Mouse (Mus musculus): ENCODE data around the gene Cyfip2. TPM values are rescaled to one million over a fixed set of nuclear protein-coding genes. Genes with fewer than 3 reads are reported as not detected.

Gene Cyfip2
- polyA plus RNA-seq, 1 experiment from 2014 or later, result 15.3 TPM

- no peak for ATAC-seq
- no peak for TF ChIP-seq CTCF (IDR thresholded peaks at IDR 0.05)
- CTCF ChIA-PET, result interaction anchor here (1.8 kb wide), 1 partner anchor 16 kb away, joined by 4 read pairs; no protein-coding TSS in a partner anchor
- no peak for DNase-seq (ENCODE audit: low read depth, low spot score)
- POLR2A ChIA-PET, result no interaction called here
- in situ Hi-C loops (cut with MboI; ENCODE audit: low pct_unique_long_range_greater_than_20kb), result loop anchor here (25.0 kb wide), 1 partner anchor 1633 kb away; no protein-coding TSS in a partner anchor
- H3K27me3 ChIP-seq, result no peaks in the 10 kb centered on the region
Measured at GRCm38 (mm10) chr11:46220211-46220610, 92.4 kb downstream of the Cyfip2 start.

- POLR2A ChIA-PET, result no interaction called here
- DNase-seq (ENCODE audit: low read depth, low spot score) (no peak), ATAC-seq (no peak)
- no peak for TF ChIP-seq CTCF (IDR thresholded peaks at IDR 0.05)
- in situ Hi-C loops (cut with MboI; ENCODE audit: low pct_unique_long_range_greater_than_20kb), result loop anchor here (5.0 to 25.0 kb wide), 3 partner anchors 33 to 1632 kb away; partner anchors contain the start of genes Adam19 and Gm12166
- no peaks in the 10 kb centered on the region for H3K27me3 ChIP-seq
- CTCF ChIA-PET, result interaction anchor here (1.6 kb wide), 1 partner anchor 29 kb away, joined by 4 read pairs; no protein-coding TSS in a partner anchor
Measured at GRCm38 (mm10) chr11:46219380-46219779, 93.3 kb downstream of the Cyfip2 start.

- DNase-seq (ENCODE audit: low read depth, low spot score), result no peak
- in situ Hi-C loops (cut with MboI; ENCODE audit: low pct_unique_long_range_greater_than_20kb), result loop anchor here (5.0 to 25.0 kb wide), 3 partner anchors 34 to 1631 kb away; partner anchors contain the start of genes Adam19 and Gm12166
- ATAC-seq, result no peak
- H3K27me3 ChIP-seq, result no peaks in the 10 kb centered on the region
- CTCF ChIA-PET, result interaction anchor here (1.3 to 1.6 kb wide), 2 partner anchors 24 to 30 kb away, joined by 3 to 4 read pairs; no protein-coding TSS in a partner anchor
- POLR2A ChIA-PET, result no interaction called here
- TF ChIP-seq CTCF (IDR thresholded peaks at IDR 0.05), result no peak
Measured at GRCm38 (mm10) chr11:46218584-46218983, 94.1 kb downstream of the Cyfip2 start.

GRCm38 (mm10) chr11:46217686-46218085, 95.0 kb downstream of the Cyfip2 start:
- POLR2A ChIA-PET, result no interaction called here
- no peak for ATAC-seq
- in situ Hi-C loops (cut with MboI; ENCODE audit: low pct_unique_long_range_greater_than_20kb), result loop anchor here (5.0 to 25.0 kb wide), 3 partner anchors 35 to 1630 kb away; partner anchors contain the start of genes Adam19 and Gm12166

GRCm38 (mm10) chr11:46216669-46217068, 96.0 kb downstream of the Cyfip2 start:
- in situ Hi-C loops (cut with MboI; ENCODE audit: low pct_unique_long_range_greater_than_20kb), result loop anchor here (5.0 to 25.0 kb wide), 3 partner anchors 36 to 1629 kb away; partner anchors contain the start of genes Adam19 and Gm12166
- DNase-seq (ENCODE audit: low read depth, low spot score), result no peak
- ATAC-seq, result no peak
- H3K27me3 ChIP-seq, result no peaks in the 10 kb centered on the region
- POLR2A ChIA-PET, result no interaction called here
- TF ChIP-seq CTCF (IDR thresholded peaks at IDR 0.05), result peak; percentile 67
- CTCF ChIA-PET, result interaction anchor here (1.0 to 2.0 kb wide), 2 partner anchors 33 to 126 kb away, joined by 3 to 4 read pairs; no protein-coding TSS in a partner anchor

More at GRCm38 (mm10) chr11:46217686-46218085, 95.0 kb downstream of the Cyfip2 start:
- CTCF ChIA-PET, result interaction anchor here (0.7 to 1.3 kb wide), 3 partner anchors 12 to 28 kb away, joined by 3 to 5 read pairs (median 3); no protein-coding TSS in a partner anchor
- TF ChIP-seq CTCF (IDR thresholded peaks at IDR 0.05), result no peak
- no peak for DNase-seq (ENCODE audit: low read depth, low spot score)
- H3K27me3 ChIP-seq, result no peaks in the 10 kb centered on the region

- ChIA-PET CTCF (interaction anchor here (0.6 to 2.2 kb wide), 14 partner anchors 9 to 272 kb away, joined by 3 to 9 read pairs (median 3); no protein-coding TSS in a partner anchor), POLR2A (no interaction called here)
- DNase-seq (ENCODE audit: low read depth, low spot score) (no peak), ATAC-seq (peak; percentile 92)
- in situ Hi-C loops (cut with MboI; ENCODE audit: low pct_unique_long_range_greater_than_20kb), result loop anchor here (5.0 to 25.0 kb wide), 3 partner anchors 37 to 1628 kb away; partner anchors contain the start of genes Adam19 and Gm12166
- peak; percentile 91 for TF ChIP-seq CTCF (IDR thresholded peaks at IDR 0.05)
- H3K27me3 ChIP-seq, result no peaks in the 10 kb centered on the region
Measured at GRCm38 (mm10) chr11:46215354-46215753, 97.3 kb downstream of the Cyfip2 start.

GRCm38 (mm10) chr11:46214368-46215230, 98.1 kb downstream of the Cyfip2 start:
- CTCF ChIA-PET, result interaction anchor here (0.6 to 2.2 kb wide), 11 partner anchors 9 to 271 kb away, joined by 3 to 9 read pairs (median 4); no protein-coding TSS in a partner anchor
- no peaks in the 10 kb centered on the region for H3K27me3 ChIP-seq
- TF ChIP-seq CTCF (IDR thresholded peaks at IDR 0.05), result no peak
- DNase-seq (ENCODE audit: low read depth, low spot score), result no peak
- ATAC-seq, result no peak
- in situ Hi-C loops (cut with MboI; ENCODE audit: low pct_unique_long_range_greater_than_20kb), result loop anchor here (5.0 to 25.0 kb wide), 4 partner anchors 38 to 1627 kb away; partner anchors contain the start of genes Adam19 and Gm12166
- POLR2A ChIA-PET, result no interaction called here

- no peak for TF ChIP-seq CTCF (IDR thresholded peaks at IDR 0.05)
- ChIA-PET CTCF (interaction anchor here (1.8 to 2.2 kb wide), 2 partner anchors 10 to 171 kb away, joined by 4 to 9 read pairs; no protein-coding TSS in a partner anchor), POLR2A (no interaction called here)
- in situ Hi-C loops (cut with MboI; ENCODE audit: low pct_unique_long_range_greater_than_20kb), result loop anchor here (5.0 to 25.0 kb wide), 3 partner anchors 159 to 1627 kb away; partner anchors contain the start of genes Adam19 and Gm12166
- DNase-seq (ENCODE audit: low read depth, low spot score), result no peak
- H3K27me3 ChIP-seq, result no peaks in the 10 kb centered on the region
- ATAC-seq, result no peak
Measured at GRCm38 (mm10) chr11:46213844-46214243, 98.8 kb downstream of the Cyfip2 start.

- H3K27me3 ChIP-seq, result no peaks in the 10 kb centered on the region
- DNase-seq (ENCODE audit: low read depth, low spot score), result no peak
- ChIA-PET CTCF (interaction anchor here (1.7 to 1.9 kb wide), 2 partner anchors 11 to 43 kb away, joined by 4 to 6 read pairs; no protein-coding TSS in a partner anchor), POLR2A (no interaction called here)
- no peak for ATAC-seq
- in situ Hi-C loops (cut with MboI; ENCODE audit: low pct_unique_long_range_greater_than_20kb), result loop anchor here (5.0 to 25.0 kb wide), 3 partner anchors 157 to 1625 kb away; partner anchors contain the start of genes Adam19 and Gm12166
- no peak for TF ChIP-seq CTCF (IDR thresholded peaks at IDR 0.05)
Measured at GRCm38 (mm10) chr11:46211858-46212257, 100.8 kb downstream of the Cyfip2 start.

GRCm38 (mm10) chr11:46209884-46210283, 102.8 kb downstream of the Cyfip2 start:
- no peak for TF ChIP-seq CTCF (IDR thresholded peaks at IDR 0.05)
- in situ Hi-C loops (cut with MboI; ENCODE audit: low pct_unique_long_range_greater_than_20kb), result loop anchor here (5.0 to 25.0 kb wide), 4 partner anchors 155 to 1623 kb away; partner anchors contain the start of genes Adam19, Gm12166 and Thg1l
- ATAC-seq, result no peak
- no peak for DNase-seq (ENCODE audit: low read depth, low spot score)
- no peaks in the 10 kb centered on the region for H3K27me3 ChIP-seq
- ChIA-PET POLR2A (no interaction called here), CTCF (interaction anchor here (1.3 kb wide), 1 partner anchor 14 kb away, joined by 3 read pairs; no protein-coding TSS in a partner anchor)

Measured in Patski (cell line).